Mouse (Mus musculus): ENCODE measurements around the gene Gemin4.

GRCm38 (mm10) chr11:76246439-76246838, 29.0 kb upstream of the Gemin4 start:
- TF ChIP-seq CTCF (IDR thresholded peaks at IDR 0.05; ENCODE audit: borderline replicate concordance, extremely low read depth, insufficient read depth, insufficient read length) (no peak), POLR2A (IDR thresholded peaks at IDR 0.05; ENCODE audit: borderline replicate concordance, extremely low read depth, insufficient read depth, insufficient read length, poor library complexity, severe bottlenecking) (no peak)

All from brain, embryonic 14.5 days (tissue).